Mouse (Mus musculus): Measurements from ENCODE around the gene Tecpr1. TPM values are rescaled to one million over a fixed set of nuclear protein-coding genes. Genes with fewer than 3 reads are reported as not detected.

Gene Tecpr1
- polyA plus RNA-seq, 1 experiment from 2014 or later, result 121 TPM

- WGBS (ENCODE audit: missing documents), result 82% methylated on average over 3 of the region's 4 CpGs
- Histone ChIP-seq H3K27ac (no peak overlapping the region), H3K4me3 (ENCODE audit: inconsistent target) (no peak overlapping the region), H3K36me3 (ENCODE audit: inconsistent target) (no peaks in the 10 kb centered on the region), H3K79me2 (ENCODE audit: inconsistent target) (no peaks in the 10 kb centered on the region)
Observed at GRCm38 (mm10) chr5:144158604-144159003, 64.8 kb downstream of the Tecpr1 start.

GRCm38 (mm10) chr5:144154528-144154927 is 68.9 kb downstream of the Tecpr1 start:
- Histone ChIP-seq H3K4me3 (ENCODE audit: inconsistent target) (no peak overlapping the region), H3K27ac (no peak overlapping the region), H3K36me3 (ENCODE audit: inconsistent target) (no peaks in the 10 kb centered on the region), H3K79me2 (ENCODE audit: inconsistent target) (no peaks in the 10 kb centered on the region)
- 28% methylated on average over 7 of the region's 7 CpGs for WGBS (ENCODE audit: missing documents)

- H3K4me3 ChIP-seq (ENCODE audit: inconsistent target), result no peak overlapping the region
- H3K27ac ChIP-seq, result no peak overlapping the region
- 0 out of 2 replicates have a peak, but pooled peaks cover 16% of the 10 kb centered on the region for H3K36me3 ChIP-seq (ENCODE audit: inconsistent target)
- no peaks in the 10 kb centered on the region for H3K79me2 ChIP-seq (ENCODE audit: inconsistent target)
- 95% methylated on average over 4 of the region's 4 CpGs for WGBS (ENCODE audit: missing documents)
Observed at GRCm38 (mm10) chr5:144151270-144151669, 72.1 kb downstream of the Tecpr1 start.

GRCm38 (mm10) chr5:144149530-144149929 is 73.9 kb downstream of the Tecpr1 start:
- Histone ChIP-seq H3K36me3 (ENCODE audit: inconsistent target) (0 out of 2 replicates have a peak, but pooled peaks cover 16% of the 10 kb centered on the region), H3K27ac (no peak overlapping the region), H3K4me3 (ENCODE audit: inconsistent target) (no peak overlapping the region), H3K79me2 (ENCODE audit: inconsistent target) (no peaks in the 10 kb centered on the region)
- WGBS (ENCODE audit: missing documents), result 96% methylated on average over 4 of the region's 4 CpGs

- no peak overlapping the region for H3K4me3 ChIP-seq (ENCODE audit: inconsistent target)
- H3K27ac ChIP-seq, result no peak overlapping the region
- no peaks in the 10 kb centered on the region for H3K79me2 ChIP-seq (ENCODE audit: inconsistent target)
- 0 out of 2 replicates have a peak, but pooled peaks cover 16% of the 10 kb centered on the region for H3K36me3 ChIP-seq (ENCODE audit: inconsistent target)
Observed at GRCm38 (mm10) chr5:144146898-144147297, 76.5 kb downstream of the Tecpr1 start.

Other genes starting within 250 kb of the Tecpr1 start
- gene Ccz1, start 208.7 kb downstream of the Tecpr1 start, polyA plus RNA-seq (2018), result 66.0 to 72.1 TPM (median 71.7 TPM) in 3 replicates
- gene Ocm, start 196.9 kb downstream of the Tecpr1 start, polyA plus RNA-seq (2018), result not detected in 3 replicates
- 1.4 to 3.9 TPM (median 1.8 TPM) in 3 replicates for gene Lmtk2, start 123.2 kb downstream of the Tecpr1 start, polyA plus RNA-seq (2018)
- not detected in 3 replicates for gene Bhlha15, start 33.3 kb downstream of the Tecpr1 start, polyA plus RNA-seq (2018)
- gene Bri3, start 20.8 kb upstream of the Tecpr1 start, polyA plus RNA-seq (2018), result 238 to 490 TPM (median 271 TPM) in 3 replicates
- gene Baiap2l1, start 134.5 kb upstream of the Tecpr1 start, polyA plus RNA-seq (2018), result 0.06 to 0.16 TPM (median 0.11 TPM) in 3 replicates